Mouse (Mus musculus) liver, postnatal 0 days (tissue): ENCODE data around the gene Sp4.

ENCODE experiments used
- CTCF ChIP-seq: sonication (generic); IDR thresholded peaks from 2 replicates; pipeline ENCODE4 v1.5.1; 2016; ENCODE audit warnings: antibody characterized with exemption, low read depth
- EP300 ChIP-seq: IDR thresholded peaks from 2 replicates; pipeline ENCODE4 v1.6.1; 2016; ENCODE audit warnings: antibody characterized with exemption, low read depth, mild to moderate bottlenecking

DNA sequence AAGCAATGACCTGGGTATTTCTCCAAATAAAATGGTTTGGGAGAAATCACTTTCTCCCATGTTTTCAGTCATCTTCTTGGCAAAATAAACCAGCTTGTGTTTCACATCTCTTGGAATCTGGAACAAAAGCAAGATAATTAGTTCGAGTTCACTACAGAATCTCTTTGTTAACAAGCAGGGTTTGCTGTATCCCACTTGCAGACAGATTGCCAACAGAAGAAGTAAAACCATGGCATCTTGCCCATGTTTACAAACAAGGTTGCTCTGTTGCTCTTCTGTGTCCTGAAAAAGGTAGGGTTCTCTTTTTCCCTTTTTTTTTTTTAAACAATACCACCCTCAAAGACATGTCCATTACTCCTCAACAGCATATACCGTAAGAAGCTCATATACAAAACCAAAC, 104.7 kb downstream of the Sp4 start:
- TF ChIP-seq CTCF = no peak
- TF ChIP-seq EP300 = no peak
